In the genomic region with DNA sequence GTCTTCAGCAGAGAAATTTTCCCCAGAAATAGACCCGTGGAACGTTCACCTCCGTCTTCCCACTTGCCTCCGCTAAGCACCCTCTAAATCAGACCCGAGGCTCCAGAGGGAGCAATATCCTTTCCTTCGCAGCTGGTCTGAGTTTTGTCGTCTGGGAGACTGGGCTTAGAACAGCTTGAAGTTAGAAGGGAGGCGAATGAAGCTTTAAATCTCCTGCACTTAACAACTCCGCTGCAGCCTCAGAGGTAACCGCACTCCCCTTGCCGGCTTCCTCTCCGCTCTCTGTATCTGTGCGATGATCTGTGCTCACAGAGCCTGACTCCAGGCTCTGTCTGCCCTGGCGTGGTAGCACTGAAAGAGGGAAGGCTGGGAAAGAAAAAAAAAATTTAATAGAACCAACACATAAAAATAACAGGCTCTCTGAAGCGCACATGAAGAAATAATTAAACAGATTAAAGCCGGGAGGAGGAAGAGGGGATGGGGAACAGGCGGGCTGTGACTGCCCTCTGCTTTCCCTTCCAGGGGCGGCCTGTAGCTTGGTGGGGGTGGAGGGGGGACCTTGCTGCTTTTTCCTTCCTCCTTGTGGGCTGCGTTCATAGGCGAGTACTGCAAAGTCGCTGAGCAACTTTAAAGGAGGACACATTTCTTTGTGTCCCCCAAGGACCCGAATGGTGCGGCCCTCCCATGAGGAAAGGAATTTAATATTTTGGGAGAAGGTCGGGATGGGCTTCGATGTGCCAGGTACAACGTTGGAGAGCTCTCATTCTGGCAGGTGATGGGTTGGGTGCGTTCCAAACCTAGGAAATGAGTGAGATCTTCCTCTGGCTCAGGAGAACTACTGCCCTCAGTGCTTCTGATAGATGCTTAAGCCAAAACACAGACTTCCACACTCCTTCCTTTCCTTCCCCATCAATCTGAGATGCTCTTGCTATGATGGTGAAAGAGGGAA, we compare ENCODE assay signal across 8 mouse cellular contexts.
DNase-seq lines count a peak whose midpoint lies in the region; ATAC-seq and TF ChIP-seq lines count a peak whose summit lies in the region.

No protein-coding gene starts in this region.

- H3K9me3 ChIP-seq in midbrain, postnatal 0 days (ENCODE audit: low read length): no peaks in the 10 kb centered on the region; the same call in 1 of the 2 replicates

- DNase-seq in kidney, postnatal 4 days: peak; percentile 50 to 66
- no peak for DNase-seq in kidney, adult 9 months
- DNase-seq in embryo, embryonic 9.5 days (ENCODE audit: extremely low spot score): peak; percentile 50
- DNase-seq in induced T-regulatory cell, adult 2 months (ENCODE audit: low read depth): peak; percentile 21
- peak; percentile 45 for DNase-seq in midbrain, postnatal 0 days (ENCODE audit: low spot score)
- DNase-seq in right cerebral cortex, adult 18-20 months: no peak
- DNase-seq in MN1 (ENCODE audit: low spot score): no peak
- no peak for DNase-seq in gastrocnemius, adult 18-20 months (ENCODE audit: low spot score)

- no peak overlapping the region for H3K27ac ChIP-seq in midbrain, postnatal 0 days (ENCODE audit: low read depth, low read length)

- no peak overlapping the region for H3K9ac ChIP-seq in midbrain, postnatal 0 days (replicated peaks; ENCODE audit: low read length, poor library complexity, severe bottlenecking)

- H3K27me3 ChIP-seq in midbrain, postnatal 0 days (ENCODE audit: insufficient read depth, low read length): no peaks in the 10 kb centered on the region

- no peak for TF ChIP-seq CTCF in midbrain, postnatal 0 days (IDR thresholded peaks at IDR 0.05)

- no peaks in the 10 kb centered on the region for H3K36me3 ChIP-seq in midbrain, postnatal 0 days (ENCODE audit: insufficient read depth, low read length)

- peak overlapping the region; percentile 41 for H3K4me2 ChIP-seq in midbrain, postnatal 0 days (ENCODE audit: low read depth, low read length, poor library complexity, severe bottlenecking)

- no peak overlapping the region for H3K4me3 ChIP-seq in midbrain, postnatal 0 days (ENCODE audit: low read depth, low read length)

- no peak for ATAC-seq in midbrain, postnatal 0 days (ENCODE audit: low FRiP score)

- 12% methylated on average over 27 of the region's 27 CpGs for WGBS in midbrain, postnatal 0 days

- no peaks in the 10 kb centered on the region for H3K4me1 ChIP-seq in midbrain, postnatal 0 days (ENCODE audit: insufficient read depth, low read length)

Comparison
In these comparisons a context has a peak if more than half of its experiments do, and no peak if none do; other contexts are left out.
1. DNase-seq: peak in kidney, postnatal 4 days (2 of 2), embryo, embryonic 9.5 days (single experiment), induced T-regulatory cell, adult 2 months (single experiment) and midbrain, postnatal 0 days (single experiment); none in kidney, adult 9 months (single experiment), right cerebral cortex, adult 18-20 months (single experiment), MN1 (single experiment) and gastrocnemius, adult 18-20 months (single experiment).